Mouse (Mus musculus) thymus, postnatal 25 days (tissue): Measurements from ENCODE around the gene 2310009B15Rik.
A peak's percentile ranks its signal among the peaks of the same experiment; 100 is the strongest.

ENCODE experiments used
- DNase-seq: peaks from one replicate; pipeline ENCODE4 v3.0.0; 2022

Gene 2310009B15Rik

DNA sequence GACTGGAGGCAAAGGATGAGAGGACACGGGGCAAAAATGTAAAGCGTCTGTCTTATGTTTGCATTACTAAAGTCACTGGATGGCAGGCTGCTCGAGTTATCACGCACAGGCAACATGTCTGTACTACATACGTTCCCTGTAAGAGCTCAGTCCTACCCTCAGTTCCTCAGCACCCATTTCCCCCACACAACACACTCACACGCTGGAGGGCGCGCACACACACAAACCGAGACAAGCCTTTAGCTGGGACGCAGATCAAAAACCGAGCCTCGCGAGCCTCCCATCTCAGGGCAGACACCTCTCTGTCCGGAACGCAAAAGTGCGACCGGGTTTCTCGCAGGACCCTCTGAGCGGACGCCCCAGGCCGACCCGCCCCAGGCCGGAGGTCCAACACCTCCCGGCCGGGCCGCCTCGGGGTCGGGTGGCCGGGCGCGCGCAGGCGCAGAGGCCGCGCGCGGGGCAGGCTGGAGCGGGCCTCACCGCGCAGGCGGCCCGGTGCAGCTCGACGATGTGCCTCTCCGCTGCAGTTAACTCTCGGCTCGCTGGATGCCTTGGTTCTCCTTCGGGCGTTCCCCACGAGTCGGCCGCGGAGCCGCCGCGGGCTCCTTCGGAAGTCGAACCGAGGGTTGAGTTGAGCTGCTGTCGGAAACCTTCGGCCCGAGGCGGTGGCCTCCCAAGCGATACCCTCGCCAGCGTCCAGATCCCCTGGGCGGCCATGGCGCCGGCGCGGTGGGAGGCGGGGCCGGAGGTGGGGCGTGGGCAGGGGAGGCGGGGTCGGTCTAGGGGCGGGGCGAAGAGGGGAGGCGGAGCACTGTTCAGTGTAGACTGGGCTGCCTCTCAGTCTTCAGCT, at the start of gene 2310009B15Rik:
2310009B15Rik (minus strand) TSS at position 752 of the 850 bp plus-strand sequence.
- peak; percentile 89 for DNase-seq

DNA sequence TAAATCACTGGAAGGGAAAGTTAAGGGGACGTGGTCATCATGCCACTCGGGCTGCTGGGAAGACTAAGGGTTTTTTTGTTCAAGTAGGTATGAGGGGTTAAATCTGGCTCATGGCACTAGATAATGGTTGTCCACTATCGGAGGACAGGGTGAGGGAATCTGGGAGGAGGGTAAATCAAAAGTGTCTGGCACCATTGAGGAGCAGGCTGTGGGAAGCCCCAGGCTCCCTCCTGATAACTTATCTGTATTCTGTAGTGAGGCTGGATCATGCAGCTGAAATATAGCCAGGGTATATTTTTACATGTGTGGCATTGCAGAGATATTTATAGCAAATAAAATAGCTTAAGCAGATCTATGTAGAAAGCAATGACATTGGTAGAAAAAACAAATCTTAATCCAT, 49.6 kb upstream of the 2310009B15Rik start:
- no peak for DNase-seq

DNA sequence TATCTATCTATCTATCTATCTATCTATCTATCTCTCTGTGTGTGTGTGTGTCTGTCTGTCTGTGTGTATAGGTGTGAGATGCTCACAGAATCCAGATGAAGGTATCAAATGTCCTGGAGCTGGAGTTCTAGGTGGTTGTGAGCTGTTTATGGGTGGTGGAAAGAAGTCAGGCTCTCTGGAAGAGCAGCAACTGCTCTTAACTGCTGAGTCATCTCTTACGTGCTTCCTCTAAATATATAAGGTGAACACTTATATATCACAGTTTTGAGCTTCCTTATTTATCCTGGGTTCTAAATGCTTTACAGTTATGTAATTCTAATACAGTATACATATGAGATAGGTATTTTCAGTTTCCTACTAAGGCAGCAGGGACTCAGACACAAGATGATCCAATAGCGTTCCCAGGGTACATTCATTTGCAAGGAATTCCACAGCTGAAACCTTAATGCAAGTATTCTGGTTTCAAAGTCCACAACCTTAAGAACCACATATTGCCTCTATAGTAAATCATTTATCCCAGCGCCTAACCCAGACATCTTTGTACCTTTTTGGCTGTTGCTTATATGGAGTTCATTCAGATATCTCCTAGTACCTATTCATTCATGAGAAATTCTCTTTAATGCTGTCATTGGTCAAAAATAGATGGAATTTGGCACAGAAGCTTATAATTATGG, 48.6 kb upstream of the 2310009B15Rik start:
- DNase-seq = no peak

DNA sequence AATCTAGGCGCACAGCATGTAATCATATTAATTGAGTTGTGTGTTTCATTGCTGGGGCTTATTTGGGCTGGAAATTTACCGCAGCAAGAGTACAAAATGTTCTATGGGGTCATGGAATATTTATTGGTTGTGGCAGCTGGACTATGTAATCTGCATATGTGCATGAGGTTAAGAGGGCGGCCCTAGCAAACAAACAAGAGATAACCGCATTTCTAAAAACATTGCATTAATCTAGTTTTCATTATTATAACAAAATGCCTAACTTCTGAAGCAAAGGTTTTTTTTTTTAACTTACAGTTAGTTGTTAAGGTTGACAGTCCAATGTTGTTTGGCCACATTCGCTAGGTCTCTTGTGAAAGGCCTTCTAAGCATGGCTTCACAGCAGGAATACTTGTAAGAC, 47.2 kb upstream of the 2310009B15Rik start:
- DNase-seq = no peak

DNA sequence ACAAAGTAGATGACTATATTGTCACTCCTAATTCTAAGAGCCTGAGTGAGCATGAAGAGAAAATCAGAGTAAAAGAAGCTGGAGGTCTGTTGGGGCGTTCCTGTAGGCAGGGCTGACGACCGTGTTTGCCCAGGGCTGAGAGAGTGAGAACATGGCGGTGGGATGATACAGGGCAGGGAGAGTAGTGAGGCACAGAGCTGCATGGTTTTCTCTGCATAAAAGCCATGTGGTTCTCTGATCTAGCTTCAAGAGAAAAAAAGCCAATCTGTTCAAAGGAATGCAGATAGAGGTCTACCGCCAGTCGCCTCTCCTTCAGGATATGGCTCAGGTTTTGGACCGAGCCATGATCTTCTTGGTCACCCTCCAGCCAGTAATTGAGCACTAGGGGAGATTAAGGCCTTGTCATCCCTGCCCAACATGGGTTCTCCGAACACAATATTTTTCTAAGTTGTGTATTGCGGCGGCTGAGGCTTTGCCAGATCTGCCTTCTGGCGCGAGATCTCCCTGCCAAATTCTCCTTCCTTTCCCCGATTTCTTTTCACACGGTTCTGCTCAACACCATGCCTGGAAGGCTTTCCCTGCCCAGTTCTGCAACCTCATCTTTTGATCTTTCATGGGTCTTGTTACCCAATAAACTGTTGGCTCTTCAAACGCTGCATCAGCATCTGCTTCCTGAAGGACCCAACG, 44.9 kb upstream of the 2310009B15Rik start:
- no peak for DNase-seq

DNA sequence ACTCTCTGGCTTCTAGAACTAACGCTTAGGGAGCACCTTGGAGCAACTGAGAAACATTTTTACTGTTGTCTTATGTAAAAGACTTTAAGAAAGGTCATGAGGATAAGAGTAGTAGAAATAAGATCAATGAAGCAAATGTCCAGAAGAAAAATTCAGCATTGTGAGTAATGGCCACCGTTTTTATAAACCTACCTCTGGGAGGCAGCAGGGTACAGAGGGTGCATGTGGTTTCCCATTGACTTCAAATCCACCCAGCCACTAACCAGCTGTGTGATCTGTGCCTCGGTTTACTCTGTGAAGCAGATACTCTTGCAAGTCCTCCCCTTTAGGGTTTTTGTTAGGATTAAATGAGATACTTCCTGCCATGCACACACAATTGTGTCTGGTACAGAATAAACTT, 39.4 kb upstream of the 2310009B15Rik start:
- no peak for DNase-seq

DNA sequence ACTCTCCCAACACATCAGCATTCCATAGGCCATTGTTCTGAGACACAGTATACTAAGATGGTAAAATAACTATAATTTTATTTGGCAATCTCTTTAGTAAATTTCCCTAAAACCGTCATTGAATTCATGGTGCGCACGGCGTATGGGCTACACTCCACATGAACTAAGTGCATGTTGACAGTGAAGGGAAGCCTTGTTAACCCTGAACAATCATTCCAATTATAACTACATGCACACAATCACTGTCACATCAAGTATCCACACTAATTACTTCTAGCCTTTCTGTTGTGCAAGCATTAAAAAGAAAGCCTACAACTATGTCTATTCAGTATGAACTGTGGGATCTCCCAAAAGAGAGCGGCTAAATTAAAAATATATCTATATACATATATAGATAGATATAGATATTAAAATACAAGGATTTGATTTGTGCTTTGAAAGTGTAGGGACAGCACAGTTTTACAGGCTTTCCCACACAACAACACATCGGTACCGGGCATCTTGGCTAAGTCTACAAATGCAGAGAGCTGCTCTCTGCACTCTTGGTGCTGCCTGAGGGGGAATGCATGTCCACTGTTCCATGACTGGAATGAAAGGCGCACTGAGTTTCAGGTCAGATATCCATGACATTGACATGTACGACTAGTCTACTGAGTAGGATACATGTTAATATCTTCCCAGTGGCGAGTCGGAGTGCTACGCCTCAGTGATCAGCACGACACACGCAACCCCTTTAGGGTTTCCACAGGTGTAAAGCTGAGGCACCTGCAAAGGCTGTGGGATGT, 21.0 kb upstream of the 2310009B15Rik start:
- no peak for DNase-seq

DNA sequence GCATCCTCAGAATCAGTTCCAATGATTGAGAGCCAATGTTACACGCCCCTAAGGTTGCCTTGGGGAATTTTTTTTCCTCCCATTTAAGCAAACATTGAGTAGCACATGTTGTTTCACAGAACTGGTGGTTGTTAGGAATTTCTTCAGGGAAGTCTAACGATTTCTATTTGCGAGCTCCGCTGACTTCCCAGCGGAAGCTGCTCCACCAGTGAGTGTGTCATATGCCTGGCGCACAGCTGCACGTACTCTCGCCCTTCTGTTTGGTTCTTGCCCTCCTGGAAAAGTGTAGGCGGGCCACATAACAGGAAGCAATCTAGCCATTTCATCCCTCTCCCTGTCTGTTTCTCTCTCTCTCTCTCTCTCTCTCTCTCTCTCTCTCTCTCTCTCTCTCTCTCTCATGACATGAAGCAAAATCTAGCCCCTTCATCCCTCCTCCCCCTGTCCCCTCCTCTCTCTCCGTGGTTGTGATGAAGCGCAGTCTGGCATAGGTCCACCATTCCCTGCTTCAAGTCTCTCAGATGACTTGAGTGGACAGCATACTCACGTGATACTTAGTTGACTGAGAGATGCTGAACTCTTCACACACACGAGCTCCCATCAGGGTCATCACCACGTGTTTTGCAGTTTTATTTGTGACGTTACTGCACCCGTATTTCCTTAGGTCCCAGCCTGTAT, 19.9 kb upstream of the 2310009B15Rik start:
- no peak for DNase-seq

DNA sequence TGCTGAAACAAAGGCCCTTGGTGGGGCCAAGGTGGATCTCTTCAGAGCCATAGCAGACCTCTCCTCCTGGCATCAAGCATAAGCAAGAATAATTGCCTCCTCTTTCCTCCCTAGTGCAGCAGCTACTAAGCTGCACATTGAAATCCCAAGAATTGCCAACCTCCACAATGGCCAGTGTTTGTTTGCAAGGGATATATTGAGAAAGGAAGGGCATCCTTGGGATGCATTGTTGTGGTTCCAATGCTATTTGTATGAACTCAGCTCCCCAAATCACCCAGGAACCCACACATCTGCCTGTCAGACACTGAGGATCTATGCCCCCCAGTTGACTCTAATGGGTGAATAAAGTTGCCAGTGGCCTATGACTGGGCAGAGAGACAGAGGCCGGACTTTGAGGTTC, 5.8 kb downstream of the 2310009B15Rik start:
- DNase-seq = no peak

DNA sequence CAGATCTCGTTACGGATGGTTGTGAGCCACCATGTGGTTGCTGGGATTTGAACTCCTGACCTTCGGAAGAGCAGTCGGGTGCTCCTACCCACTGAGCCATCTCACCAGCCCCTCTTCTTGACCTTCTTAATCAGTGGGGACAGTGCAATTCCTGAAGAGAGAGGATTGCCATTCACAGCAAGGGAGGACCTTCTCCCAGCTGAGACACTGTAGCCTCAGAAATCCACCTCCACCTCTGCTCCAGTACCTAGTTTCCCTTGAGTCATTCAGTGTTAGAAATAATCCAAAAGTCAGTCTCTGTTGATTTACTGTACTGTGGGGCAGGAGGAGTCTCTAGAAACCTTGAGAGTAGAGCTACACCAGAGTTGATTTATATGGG, 6.5 kb downstream of the 2310009B15Rik start:
- no peak for DNase-seq

DNA sequence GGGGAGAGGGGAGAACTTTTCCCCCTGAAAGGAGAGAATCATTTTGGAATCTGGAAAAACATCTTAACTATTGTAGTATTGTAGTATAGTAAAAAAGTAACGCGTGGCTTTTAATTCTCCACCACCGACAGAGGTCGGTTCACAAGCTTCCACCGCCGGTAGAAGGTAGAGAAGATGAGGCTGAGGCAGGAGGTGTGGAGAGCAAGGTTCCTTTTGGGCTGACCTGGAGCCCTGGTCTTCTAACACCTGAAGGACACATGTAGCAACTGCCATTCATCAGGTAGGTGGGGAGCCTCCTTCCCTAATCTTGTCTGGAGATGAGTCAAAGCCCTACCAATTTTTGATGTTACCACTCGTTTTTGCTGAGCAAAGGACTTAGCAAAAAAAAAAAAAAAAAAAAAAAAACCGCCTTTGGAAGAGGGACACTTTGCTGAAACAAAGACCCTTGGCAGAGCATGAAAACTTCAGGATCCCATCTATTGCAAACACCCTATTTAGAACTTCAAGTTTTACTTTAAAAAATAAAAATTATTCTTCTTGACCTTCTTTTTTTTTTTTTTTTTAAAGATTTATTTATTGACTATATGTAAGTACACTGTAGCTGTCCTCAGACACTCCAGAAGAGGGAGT, 7.0 kb downstream of the 2310009B15Rik start:
- no peak for DNase-seq

DNA sequence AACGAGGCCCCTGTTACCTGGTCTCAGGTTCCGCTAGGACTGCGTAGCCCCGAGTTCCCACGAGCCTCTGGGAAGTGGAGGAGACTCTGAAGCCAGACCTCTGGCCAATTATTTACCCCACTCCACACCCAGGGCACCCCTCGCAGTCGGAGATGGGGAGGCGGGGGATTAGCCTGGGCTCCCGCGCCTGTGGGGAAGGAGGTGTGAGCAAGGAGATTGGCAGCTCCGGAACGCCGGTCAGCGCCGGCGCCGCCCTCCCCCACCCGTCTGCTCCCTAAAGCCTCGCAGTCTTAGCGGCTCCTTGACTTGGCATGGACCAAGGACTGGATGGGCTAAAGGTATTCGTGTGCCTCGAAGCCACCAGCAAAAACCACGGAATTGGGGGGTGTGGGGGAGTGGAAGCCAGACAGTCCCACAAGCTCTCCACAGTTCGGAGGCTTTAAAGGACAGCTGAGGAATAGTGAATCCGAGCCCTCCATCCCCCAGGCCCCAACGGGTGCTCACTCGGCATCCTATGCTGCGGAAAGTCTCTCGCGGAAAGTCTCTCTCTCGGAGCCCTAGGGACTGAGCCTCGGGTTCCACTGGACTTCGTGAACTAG, 8.0 kb downstream of the 2310009B15Rik start, which contains the start of gene Lhx9:
Lhx9 (minus strand) TSS at position 67 of the 599 bp plus-strand sequence.
- DNase-seq = no peak

DNA sequence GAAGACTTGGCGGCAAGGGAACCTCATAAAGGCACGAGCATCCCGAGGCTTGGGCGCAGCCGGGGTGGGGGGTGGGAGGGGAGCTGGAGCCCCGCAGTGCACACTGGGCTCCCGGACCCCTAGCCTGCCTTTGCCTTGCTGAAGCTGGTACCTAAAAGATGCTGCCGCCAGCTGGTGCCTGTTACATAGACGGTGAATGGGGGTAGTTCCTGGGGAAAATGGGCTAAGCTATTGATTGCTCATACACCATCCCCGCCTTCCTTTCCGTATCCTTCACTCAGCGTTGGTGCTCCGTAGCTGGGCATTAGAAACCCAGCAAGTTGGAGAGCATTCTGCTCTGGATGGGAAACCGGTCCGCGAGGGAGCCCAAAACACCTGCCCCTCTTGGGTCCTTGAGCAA, 8.6 kb downstream of the 2310009B15Rik start:
- no peak for DNase-seq

DNA sequence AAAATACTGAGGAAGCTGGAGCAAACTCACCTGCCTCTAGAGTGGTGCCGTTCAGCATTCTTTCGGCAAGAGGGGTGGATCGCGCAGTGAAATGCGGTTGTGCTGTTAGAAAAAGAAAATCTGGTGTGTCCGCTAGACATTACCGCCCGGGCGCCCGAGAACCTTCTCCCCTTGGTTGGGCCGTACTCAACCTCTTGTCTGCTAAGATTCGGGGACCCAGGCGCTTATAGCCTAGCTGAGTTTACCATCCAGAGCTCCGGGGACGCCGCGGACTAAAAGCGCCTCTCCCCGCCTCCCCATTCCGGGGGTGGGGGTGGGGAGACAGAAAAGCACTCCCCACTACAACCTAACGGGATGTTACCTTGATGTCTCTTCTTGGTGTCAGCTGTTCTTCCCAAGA, 9.5 kb downstream of the 2310009B15Rik start:
- no peak for DNase-seq

DNA sequence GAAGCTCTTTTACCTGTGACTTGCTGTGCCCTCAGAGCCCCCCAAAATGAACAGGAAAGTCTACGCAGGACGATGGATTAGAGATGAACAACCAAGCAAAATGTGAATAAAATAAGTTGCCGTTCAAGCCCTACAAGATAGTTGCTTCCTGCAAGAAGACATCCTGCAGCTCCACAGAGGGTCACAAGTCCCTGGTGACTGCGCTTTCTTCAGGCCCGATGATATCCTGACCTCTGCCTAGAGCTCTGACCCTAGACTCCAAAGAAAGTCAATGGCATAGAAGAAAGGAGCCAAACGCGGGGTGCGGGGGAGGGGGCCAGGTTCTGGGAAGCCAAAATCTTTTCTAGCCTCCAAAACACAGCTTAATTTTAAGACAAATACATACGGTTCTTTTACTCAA, 10.1 kb downstream of the 2310009B15Rik start:
- no peak for DNase-seq

DNA sequence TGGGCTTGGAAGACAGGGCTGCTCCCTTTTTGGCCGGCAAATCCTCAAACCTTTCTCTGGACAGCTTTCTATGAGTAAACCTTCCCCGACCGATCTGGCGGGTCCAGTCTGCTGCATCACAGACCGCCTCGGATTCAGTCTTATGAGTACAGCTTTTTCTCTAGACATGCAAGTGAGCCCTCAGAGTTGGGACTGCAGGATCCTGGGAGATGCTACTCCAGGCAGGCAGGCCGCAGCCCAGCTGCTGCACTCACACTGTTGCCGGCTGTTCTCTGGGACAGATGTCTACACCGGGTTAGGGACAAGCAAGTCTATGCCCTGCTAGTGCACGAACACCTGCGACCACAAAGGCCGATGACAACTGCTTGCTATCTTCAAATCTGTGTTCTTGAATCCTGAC, 10.5 kb downstream of the 2310009B15Rik start:
- DNase-seq = peak; percentile 39

DNA sequence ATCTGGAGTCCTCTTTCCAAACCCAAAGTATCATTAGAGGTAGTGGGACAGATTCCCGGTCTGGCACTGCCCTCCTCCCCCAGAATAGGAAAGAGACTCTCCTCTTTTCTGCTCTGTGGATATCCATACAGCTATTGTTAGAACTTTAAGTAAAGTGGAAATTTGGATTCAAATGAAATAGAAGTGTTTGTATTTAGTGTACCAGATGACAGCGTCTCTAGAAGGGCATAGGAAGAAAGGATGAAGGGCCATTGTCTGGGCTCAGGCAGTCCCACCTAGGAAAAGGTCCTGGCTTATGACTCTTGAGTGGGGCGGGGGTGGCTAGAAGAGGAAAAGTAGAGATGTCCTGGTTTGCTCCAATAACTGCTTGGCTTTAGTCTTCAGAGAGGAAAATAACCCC, 11.2 kb downstream of the 2310009B15Rik start:
- no peak for DNase-seq

DNA sequence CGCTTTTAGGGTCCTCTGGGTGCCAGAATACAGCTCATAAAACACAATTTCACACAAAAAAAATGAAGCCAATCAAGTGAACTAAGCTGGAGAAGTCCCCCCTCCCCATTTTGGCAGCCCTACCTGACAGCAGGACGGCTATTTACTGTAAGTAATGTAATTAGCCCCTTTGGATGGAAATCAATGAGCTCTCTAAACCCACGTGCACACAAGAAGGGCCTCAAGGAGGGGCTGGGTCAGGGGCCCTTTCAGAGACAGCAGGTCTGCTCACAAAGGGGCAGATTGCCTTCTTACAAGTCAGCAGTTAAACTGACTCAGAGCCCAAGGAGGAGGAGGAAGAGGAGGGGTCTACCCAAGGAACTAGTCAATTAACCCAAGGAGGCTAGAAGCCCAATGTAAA, 12.5 kb downstream of the 2310009B15Rik start:
- DNase-seq = no peak

DNA sequence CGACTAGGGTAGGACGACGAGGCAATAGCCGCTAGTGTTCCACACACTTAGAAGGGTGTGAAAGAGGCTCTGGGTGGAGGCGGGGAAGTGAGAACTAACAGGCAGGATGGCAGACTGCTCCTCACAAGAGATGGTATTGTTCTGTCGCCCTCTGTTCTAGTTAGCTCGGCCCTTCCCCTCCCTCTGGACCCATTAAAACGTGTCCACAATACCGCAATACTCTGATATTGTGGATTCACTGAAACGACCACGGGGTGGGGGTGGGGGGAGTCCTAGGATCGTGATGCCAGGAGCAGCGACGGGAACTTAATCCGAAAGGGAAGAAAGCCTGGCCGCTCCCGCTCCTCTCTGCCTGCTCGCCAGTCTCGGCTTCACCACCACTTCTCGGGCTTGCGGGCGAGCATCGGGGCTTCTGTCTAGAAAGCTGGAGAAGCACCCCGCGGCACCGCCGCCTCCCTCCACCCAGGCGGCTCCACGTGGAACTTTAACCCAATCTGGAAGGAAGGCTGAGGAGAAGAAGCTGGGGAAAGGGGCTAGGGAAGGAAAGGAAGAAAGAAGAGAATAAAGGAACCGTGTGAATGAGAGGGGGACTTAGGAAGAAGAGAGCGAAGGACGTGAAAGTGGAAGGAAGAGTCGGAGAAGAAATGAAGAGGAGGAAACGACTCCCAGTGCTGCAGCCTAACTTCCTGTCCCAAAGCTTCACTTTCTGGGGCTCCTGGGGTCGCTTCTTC, 13.1 kb downstream of the 2310009B15Rik start:
- no peak for DNase-seq

DNA sequence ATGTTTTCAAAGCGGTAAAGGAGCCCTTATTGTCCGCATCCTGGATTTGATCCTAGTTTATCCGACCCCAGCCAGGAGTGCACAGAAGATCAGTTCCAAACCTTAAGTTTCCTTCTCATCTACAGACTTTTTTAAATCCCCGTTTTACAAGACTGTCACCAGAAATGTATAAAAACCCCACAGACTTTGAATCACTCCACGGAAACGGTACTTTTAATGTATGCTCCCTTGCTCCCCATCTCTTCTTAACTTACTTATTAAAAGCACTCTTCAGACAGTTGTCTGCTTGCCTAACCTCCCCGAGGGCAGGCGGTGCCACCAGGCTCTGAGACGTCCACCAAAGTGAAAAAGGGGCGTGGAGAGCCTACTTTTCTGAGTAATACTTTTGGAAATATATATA, 13.9 kb downstream of the 2310009B15Rik start:
- no peak for DNase-seq

DNA sequence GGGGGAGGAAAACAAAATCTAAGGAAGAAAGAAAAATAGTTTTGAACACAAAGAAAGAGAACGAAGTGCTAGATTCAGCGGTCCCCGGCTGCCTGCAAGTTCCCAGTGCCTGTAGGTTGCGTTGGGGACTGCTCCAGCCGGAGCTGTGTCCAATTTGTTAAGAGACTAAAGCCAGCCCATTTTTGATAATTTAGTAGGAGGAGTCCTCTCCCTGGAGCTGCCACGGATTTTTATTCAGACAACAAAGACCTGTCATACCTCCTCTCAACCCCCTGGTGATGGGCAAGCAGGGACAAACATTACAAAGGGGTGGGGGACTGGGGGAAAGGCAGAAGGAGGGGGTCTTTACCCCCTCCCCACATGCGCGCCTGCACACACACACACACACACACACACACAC, 14.3 kb downstream of the 2310009B15Rik start:
- DNase-seq = no peak
